Mouse (Mus musculus): Measurements from ENCODE around the gene Scarb1.

Gene Scarb1

GRCm38 (mm10) chr5:125235398-125235797 is 105.5 kb downstream of the Scarb1 start:
- DNase-seq (ENCODE audit: low spot score): no peak

- no peak for DNase-seq (ENCODE audit: low spot score)
Measured at GRCm38 (mm10) chr5:125234399-125234798, 106.5 kb downstream of the Scarb1 start.

GRCm38 (mm10) chr5:125233478-125233877 is 107.4 kb downstream of the Scarb1 start:
- no peak for DNase-seq (ENCODE audit: low spot score)

- no peak for DNase-seq (ENCODE audit: low spot score)
Measured at GRCm38 (mm10) chr5:125232443-125232979, 108.4 kb downstream of the Scarb1 start.

GRCm38 (mm10) chr5:125230463-125230862 is 110.4 kb downstream of the Scarb1 start:
- no peak for DNase-seq (ENCODE audit: low spot score)

- DNase-seq (ENCODE audit: low spot score): no peak
Measured at GRCm38 (mm10) chr5:125229097-125229496, 111.8 kb downstream of the Scarb1 start.

- no peak for DNase-seq (ENCODE audit: low spot score)
Measured at GRCm38 (mm10) chr5:125227699-125228098, 113.2 kb downstream of the Scarb1 start.

All from layer of hippocampus, adult 11-12 months (tissue).